Mouse (Mus musculus) forebrain, postnatal 0 days (tissue): Measurements from ENCODE around the gene Supt6. TPM values are rescaled to one million over a fixed set of nuclear protein-coding genes. Genes with fewer than 3 reads are reported as not detected.

ENCODE experiments used
- ATAC-seq: fragments of 200-750 bp; cut with Nextera tagmentation; 2 replicates; pipeline ENCODE4 v1.8.0; 2017; ENCODE audit warnings: mild to moderate bottlenecking, moderate library complexity
- DNase-seq: peaks from one replicate; pipeline ENCODE4 v3.0.0-alpha.2; 2015
- H3K27ac ChIP-seq: fragments of 300-500 bp; sonication (generic); 2 replicates; pipeline ENCODE4 v1.5.1; 2014; ENCODE audit warnings: low read depth, mild to moderate bottlenecking, antibody characterized with exemption, low read length, moderate library complexity, mixed read lengths
- H3K27me3 ChIP-seq: fragments of 300-500 bp; sonication (generic); 2 replicates; pipeline ENCODE4 v1.6.1; 2014; ENCODE audit warnings: mild to moderate bottlenecking, low read length, mixed read lengths; ENCODE audit not compliant: insufficient read depth
- H3K36me3 ChIP-seq: fragments of 300-500 bp; sonication (generic); 2 replicates; pipeline ENCODE4 v1.6.1; 2014; ENCODE audit warnings: mild to moderate bottlenecking, moderate library complexity; ENCODE audit not compliant: insufficient read depth
- H3K4me1 ChIP-seq: fragments of 300-500 bp; sonication (generic); 2 replicates; pipeline ENCODE4 v1.6.1; 2014; ENCODE audit warnings: antibody characterized with exemption; ENCODE audit not compliant: insufficient read depth
- H3K4me2 ChIP-seq: fragments of 300-500 bp; sonication (generic); 2 replicates; pipeline ENCODE4 v1.6.1; 2014; ENCODE audit warnings: low read depth, mild to moderate bottlenecking, moderate library complexity
- H3K4me3 ChIP-seq: fragments of 300-500 bp; sonication (generic); 2 replicates; pipeline ENCODE4 v1.5.1; 2014; ENCODE audit warnings: low read depth, low read length, mixed read lengths
- H3K9ac ChIP-seq: fragments of 300-500 bp; sonication (generic); 2 replicates; pipeline ENCODE4 v1.6.1; 2014; ENCODE audit warnings: mild to moderate bottlenecking
- H3K9me3 ChIP-seq: fragments of 300-500 bp; sonication (generic); 2 replicates; pipeline ENCODE4 v1.6.1; 2016; ENCODE audit warnings: low read length
- CTCF ChIP-seq: sonication (generic); IDR thresholded peaks from 2 replicates; pipeline ENCODE4 v1.5.1; 2016; ENCODE audit warnings: antibody characterized with exemption, control low read depth, low read depth
- WGBS: fragments of 180-500 bp; shearing (Covaris S2); extraction: QIAGEN DNeasy Blood & Tissue Kit; methylation state at CpG from one replicate; pipeline ENCODE4 v1.1.7; 2014; 5-methylcytosine and 5-hydroxymethylcytosine counted together
- polyA plus RNA-seq: library from polyadenylated mRNA; unstranded; fragments of >200 nt; fragmentation: Nextera tagmentation; extraction: Ambion mirVana; gene quantifications from 2 replicates; pipeline ENCODE4 v1.2.1, GENCODE M21; 2015
- total RNA-seq: library from RNA; depleted of rRNA; stranded (reverse); fragments of >200 nt; gene quantifications from 2 replicates; pipeline ENCODE4 v1.2.3, GENCODE M21; 2014

Supt6 gene
- total and polyA plus RNA-seq, 2 experiments from 2014 or later: 21.6 to 44.1 TPM

DNA sequence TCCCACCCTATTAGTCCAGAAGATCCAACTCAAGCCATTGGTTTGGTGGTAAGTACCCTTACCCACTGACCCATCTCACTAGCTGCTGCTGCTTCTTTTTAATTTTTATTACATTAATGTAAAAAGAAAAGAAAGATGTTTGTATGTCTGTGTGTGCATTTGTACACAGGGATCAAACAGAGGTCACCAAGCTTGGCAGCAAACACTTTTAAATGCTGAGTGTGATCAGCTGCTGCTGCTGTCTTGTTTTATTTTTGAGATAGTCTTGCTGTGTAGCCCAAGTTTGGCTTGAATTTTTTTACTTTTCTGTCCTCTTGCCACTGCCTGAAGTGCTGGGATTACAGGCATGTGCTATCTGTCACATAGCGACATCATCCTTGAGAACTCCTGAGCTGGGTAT, 29.8 kb upstream of the Supt6 start:
- TF ChIP-seq CTCF: no peak
- no peaks in the 10 kb centered on the region for H3K9me3 ChIP-seq
- DNase-seq (no peak), ATAC-seq (no peak)
- 100% methylated on average over 1 of the region's 1 CpGs for WGBS
- H3K4me3 ChIP-seq: no peak overlapping the region
- no peak overlapping the region for H3K9ac ChIP-seq
- H3K27me3 ChIP-seq: no peaks in the 10 kb centered on the region
- no peak overlapping the region for H3K27ac ChIP-seq
- no peak overlapping the region for H3K4me2 ChIP-seq
- peaks cover 90% of the 10 kb centered on the region for H3K36me3 ChIP-seq
- H3K4me1 ChIP-seq: no peaks in the 10 kb centered on the region

DNA sequence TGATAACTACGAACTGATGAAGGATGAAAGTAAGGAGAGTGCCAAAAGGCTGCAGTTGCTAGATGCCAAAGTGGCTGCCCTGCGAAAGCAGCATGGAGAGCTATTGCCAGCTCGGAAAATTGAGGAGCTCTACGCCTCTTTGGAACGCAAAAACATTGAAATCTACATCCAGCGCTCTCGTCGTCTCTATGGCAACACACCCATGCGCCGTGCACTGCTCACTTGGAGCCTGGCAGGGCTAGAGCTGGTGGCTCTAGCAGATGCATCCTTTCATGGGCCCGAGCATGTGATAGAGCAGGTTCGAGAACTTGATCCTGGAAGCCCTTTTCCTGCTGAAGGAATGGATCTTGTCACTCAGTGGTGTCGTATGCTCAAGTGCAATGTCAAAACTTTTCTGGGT, 26.2 kb upstream of the Supt6 start:
- no peak overlapping the region for H3K27ac ChIP-seq
- no peak overlapping the region for H3K4me2 ChIP-seq
- no peak overlapping the region for H3K4me3 ChIP-seq
- no peaks in the 10 kb centered on the region for H3K27me3 ChIP-seq
- ATAC-seq (no peak), DNase-seq (peak; percentile 14)
- no peaks in the 10 kb centered on the region for H3K4me1 ChIP-seq
- no peak for TF ChIP-seq CTCF
- WGBS: 77% methylated on average over 13 of the region's 13 CpGs
- no peak overlapping the region for H3K9ac ChIP-seq
- no peaks in the 10 kb centered on the region for H3K9me3 ChIP-seq
- H3K36me3 ChIP-seq: peaks cover 88% of the 10 kb centered on the region

DNA sequence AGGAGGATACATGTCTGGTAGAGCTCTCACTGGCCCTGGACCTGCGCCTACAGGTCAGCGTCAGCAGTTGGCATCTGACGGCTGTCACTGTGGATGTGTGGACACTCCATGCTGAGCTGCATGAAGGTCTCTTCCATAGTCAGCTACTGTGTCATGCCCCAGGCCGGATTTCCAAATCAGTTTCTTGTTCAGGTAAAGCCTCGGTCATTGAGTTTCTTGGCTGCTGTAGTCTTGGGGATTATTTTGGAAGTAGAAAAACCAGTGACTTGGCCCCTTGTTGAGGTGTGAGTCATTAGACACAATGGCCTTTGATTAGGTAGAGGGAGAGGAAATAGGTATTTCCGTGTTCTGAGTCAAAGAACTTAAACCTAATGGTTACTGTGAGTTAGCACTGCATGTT, 19.8 kb upstream of the Supt6 start:
- Histone ChIP-seq H3K27ac (no peak overlapping the region), H3K4me3 (no peak overlapping the region), H3K9me3 (no peaks in the 10 kb centered on the region), H3K36me3 (peaks cover 63% of the 10 kb centered on the region), H3K9ac (no peak overlapping the region), H3K27me3 (no peaks in the 10 kb centered on the region), H3K4me2 (no peak overlapping the region), H3K4me1 (0 out of 2 replicates have a peak, but pooled peaks cover 4% of the 10 kb centered on the region)
- no peak for ATAC-seq
- no peak for DNase-seq
- 96% methylated on average over 6 of the region's 6 CpGs for WGBS
- TF ChIP-seq CTCF: no peak

DNA sequence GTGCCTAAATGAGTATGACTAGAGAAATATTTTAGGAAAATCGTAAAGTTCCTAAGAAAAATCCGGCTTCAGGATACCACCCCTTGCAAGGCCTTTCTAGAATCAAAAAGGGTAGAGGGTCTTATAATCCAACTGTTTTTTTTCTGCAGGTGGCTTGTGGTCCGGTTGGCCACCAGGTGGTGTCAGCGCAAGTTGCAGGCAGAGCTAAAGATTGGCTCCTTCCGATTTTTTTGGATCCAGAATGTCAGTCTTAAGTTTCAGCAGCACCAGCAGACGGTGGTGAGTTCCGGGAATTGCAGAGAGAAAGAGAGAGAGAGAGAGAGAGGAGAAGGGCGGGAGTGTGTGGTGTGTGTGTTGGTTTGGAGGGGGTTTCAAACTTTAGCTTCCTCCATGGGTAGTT, 16.8 kb upstream of the Supt6 start:
- ATAC-seq: no peak
- Histone ChIP-seq H3K27ac (no peak overlapping the region), H3K9me3 (no peaks in the 10 kb centered on the region), H3K36me3 (peaks cover 38% of the 10 kb centered on the region), H3K4me2 (peak overlapping the region; percentile 84), H3K9ac (peak overlapping the region; percentile 67; the same call in 1 of the 2 replicates), H3K4me3 (peak overlapping the region; percentile 91), H3K4me1 (0 out of 2 replicates have a peak, but pooled peaks cover 4% of the 10 kb centered on the region), H3K27me3 (no peaks in the 10 kb centered on the region)
- 2% methylated on average over 8 of the region's 8 CpGs for WGBS
- peak; percentile 66 for DNase-seq
- peak; percentile 70 for TF ChIP-seq CTCF

DNA sequence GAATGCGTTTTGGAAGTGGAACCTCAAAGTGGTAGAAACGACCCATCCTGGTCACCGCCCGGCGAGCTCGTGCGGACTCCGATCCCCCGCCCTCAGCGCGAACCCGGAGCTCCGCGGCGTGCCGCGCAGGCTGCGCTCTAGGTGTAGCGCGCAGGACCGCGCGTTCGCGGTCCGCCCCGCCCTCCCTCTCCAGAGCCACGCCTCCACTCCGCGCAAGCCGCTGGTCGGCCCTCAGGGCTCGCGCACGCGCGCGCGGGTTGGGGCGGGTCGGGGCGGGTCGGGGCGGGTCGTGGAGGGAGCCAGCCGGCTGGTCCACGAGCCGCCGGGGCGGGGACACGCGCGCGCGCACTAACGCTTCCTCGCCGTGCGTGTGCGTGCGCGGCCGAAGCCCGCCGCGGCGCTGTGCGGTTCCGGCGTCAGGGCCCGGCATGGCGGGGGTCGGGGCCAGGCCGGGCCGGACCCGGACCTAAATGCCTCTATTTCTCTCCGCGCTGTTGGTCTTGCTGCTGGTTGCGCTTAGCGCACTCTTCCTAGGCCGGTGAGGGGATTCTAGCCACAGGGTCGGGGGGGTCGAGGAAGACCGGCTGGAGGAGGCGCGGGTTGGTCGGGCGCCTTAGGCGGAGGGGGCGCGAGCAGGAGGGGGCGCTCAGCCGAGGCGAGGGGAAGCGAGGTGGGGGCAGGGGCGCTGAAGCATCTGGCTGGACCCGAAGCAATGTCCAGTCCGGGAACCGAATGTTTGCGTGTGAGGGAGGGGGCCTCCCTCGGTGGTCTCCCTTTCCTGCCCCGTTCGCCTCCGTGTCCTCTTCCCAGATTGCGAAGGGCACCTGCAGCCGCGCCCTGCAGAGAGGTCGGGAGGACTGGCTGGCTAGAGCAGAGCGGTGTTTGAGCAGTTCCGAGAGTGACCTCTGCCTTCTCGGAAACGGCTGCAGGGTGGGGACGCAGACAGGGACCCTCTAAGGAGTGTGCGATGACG, 15.9 kb upstream of the Supt6 start, which contains the start of gene 2610507B11Rik:
Gene 2610507B11Rik, plus strand, starts transcription at position 373 of the 973 bp plus-strand sequence.
- H3K27me3 ChIP-seq: no peaks in the 10 kb centered on the region
- ATAC-seq (peak; percentile 97), DNase-seq (peak; percentile 97)
- H3K27ac ChIP-seq: peak within 1 kb of the TSS; percentile 82
- TF ChIP-seq CTCF: no peak; the same call in 1 of the 2 replicates
- H3K4me3 ChIP-seq: peak within 1 kb of the TSS; percentile 91
- H3K4me2 ChIP-seq: peak within 1 kb of the TSS; percentile 84
- no peaks in the 10 kb centered on the region for H3K9me3 ChIP-seq
- H3K36me3 ChIP-seq: peaks cover 29% of the 10 kb centered on the region
- peak within 1 kb of the TSS; percentile 67 for H3K9ac ChIP-seq
- 2% methylated on average over 102 of the region's 115 CpGs for WGBS
- 0 out of 2 replicates have a peak, but pooled peaks cover 4% of the 10 kb centered on the region for H3K4me1 ChIP-seq

DNA sequence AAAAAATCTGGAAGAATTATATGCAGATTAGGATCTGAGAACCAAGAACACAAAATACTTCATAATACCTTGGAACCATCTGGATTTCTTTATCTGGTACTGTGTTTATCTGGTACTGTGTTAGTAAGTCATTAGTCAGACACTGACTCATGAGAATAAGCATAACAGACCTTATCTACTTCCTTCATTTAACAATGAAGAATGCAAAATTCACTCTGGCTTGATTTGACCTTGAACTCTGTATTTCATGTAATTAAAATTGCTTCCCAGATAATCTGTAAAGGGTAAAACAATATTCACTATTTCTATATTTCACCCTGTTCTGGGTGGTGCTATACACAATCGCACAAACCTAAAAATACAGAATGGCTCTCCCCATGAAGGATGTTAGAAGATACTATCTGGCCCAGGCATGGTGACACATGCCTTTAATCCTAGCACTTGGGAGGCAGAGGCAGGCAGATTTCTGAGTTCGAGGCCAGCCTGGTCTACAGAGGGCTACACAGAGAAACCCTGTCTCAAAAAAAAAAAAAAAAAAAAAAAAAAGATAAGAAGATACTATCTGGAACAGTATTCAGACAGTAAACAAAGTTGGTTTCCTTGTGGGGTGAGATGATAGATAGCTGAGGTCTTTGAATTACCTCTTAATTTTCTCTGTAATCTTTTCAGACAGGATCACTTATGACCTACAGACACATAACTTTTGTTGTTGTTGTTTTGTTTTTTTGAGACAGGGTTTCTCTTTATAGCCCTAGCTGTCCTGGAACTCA, 14.9 kb upstream of the Supt6 start:
- no peak overlapping the region for H3K27ac ChIP-seq
- no peaks in the 10 kb centered on the region for H3K27me3 ChIP-seq
- no peak for TF ChIP-seq CTCF
- no peaks in the 10 kb centered on the region for H3K9me3 ChIP-seq
- peaks cover 21% of the 10 kb centered on the region for H3K36me3 ChIP-seq
- H3K4me3 ChIP-seq: peak overlapping the region; percentile 91
- H3K4me2 ChIP-seq: peak overlapping the region; percentile 84
- H3K9ac ChIP-seq: peak overlapping the region; percentile 67; the same call in 1 of the 2 replicates
- 100% methylated on average over 2 of the region's 2 CpGs for WGBS
- DNase-seq: no peak
- ATAC-seq: no peak
- 0 out of 2 replicates have a peak, but pooled peaks cover 4% of the 10 kb centered on the region for H3K4me1 ChIP-seq
